In genomic region chr19:53779402-53779801, GRCm38 (mm10) we compare ENCODE assay signal across 19 mouse cellular contexts.
DNase-seq lines count a peak whose midpoint lies in the region; ATAC-seq and TF ChIP-seq lines count a peak whose summit lies in the region.
"Had no signal": no experiment of that assay in that cellular context is flagged by ENCODE, and none has a peak within 500 bp of the region (broad histone marks: within the 10 kb centered on the region; RNA-seq: fewer than 3 reads in every experiment).

No protein-coding gene starts in this region.

- H3K9me3 ChIP-seq in heart, embryonic 12.5 days (replicated peaks): no peaks in the 10 kb centered on the region
- H3K9me3 ChIP-seq in heart, embryonic 16.5 days (replicated peaks; ENCODE audit: control insufficient read depth, low read length): no peaks in the 10 kb centered on the region
- no peaks in the 10 kb centered on the region for H3K9me3 ChIP-seq in liver, embryonic 14.5 days (ENCODE audit: control insufficient read depth, low read length)
- H3K9me3 ChIP-seq: embryonic facial prominence, embryonic 15.5 days; forebrain, embryonic 10.5 days; hindbrain, embryonic 15.5 days had no signal

- H3K4me3 ChIP-seq in heart, embryonic 12.5 days: no peak overlapping the region
- H3K4me3 ChIP-seq in bone marrow, adult 2 months (replicated peaks; ENCODE audit: control insufficient read depth, low read depth, low read length): no peak overlapping the region
- no peak overlapping the region for H3K4me3 ChIP-seq in heart, embryonic 16.5 days (ENCODE audit: low read length)
- no peak overlapping the region for H3K4me3 ChIP-seq in liver, embryonic 14.5 days (ENCODE audit: insufficient read depth in 1 of 2, low read depth in 2 of 2, low read length in 2 of 2)
- H3K4me3 ChIP-seq: embryonic facial prominence, embryonic 15.5 days; forebrain, embryonic 10.5 days; hindbrain, embryonic 15.5 days had no signal

- no peak overlapping the region for H3K4me2 ChIP-seq in heart, embryonic 12.5 days
- no peak overlapping the region for H3K4me2 ChIP-seq in heart, embryonic 16.5 days (ENCODE audit: low read depth, low read length)
- peak overlapping the region; percentile 14; the same call in 1 of the 2 replicates for H3K4me2 ChIP-seq in liver, embryonic 14.5 days (ENCODE audit: low read depth)
- H3K4me2 ChIP-seq: embryonic facial prominence, embryonic 15.5 days; hindbrain, embryonic 15.5 days had no signal

- 56% methylated on average over 9 of the region's 9 CpGs for WGBS in heart, embryonic 12.5 days
- WGBS in bone marrow, adult 2 months: 80% methylated on average over 9 of the region's 9 CpGs
- WGBS in heart, embryonic 16.5 days: 57% methylated on average over 9 of the region's 9 CpGs
- 63% methylated on average over 9 of the region's 9 CpGs for whole genome bisulfite sequencing in liver, embryonic 14.5 days (ENCODE audit: insufficient replicate concordance)

- DNase-seq in heart, postnatal 4 days: no peak
- no peak for DNase-seq in liver, embryonic 14.5 days (ENCODE audit: low read depth in 3 of 3, low spot score in 3 of 3)
- DNase-seq in spleen, adult 18-20 months: no peak
- no peak for DNase-seq in left cerebral cortex, postnatal 14 days (ENCODE audit: low spot score in 2 of 2)
- DNase-seq: adrenal gland, postnatal 10 days; cerebellum, adult 11 months; cerebellum, postnatal 14 days; forebrain, postnatal 0 days; kidney, adult 11 months; midbrain, embryonic 14.5 days; thymus, postnatal 36 days had no signal

- peak overlapping the region; percentile 3; the same call in 1 of the 2 replicates for H3K27ac ChIP-seq in heart, embryonic 12.5 days (ENCODE audit: poor library complexity, severe bottlenecking)
- peak overlapping the region; percentile 42; the same call in 1 of the 2 replicates for H3K27ac ChIP-seq in bone marrow, adult 2 months (ENCODE audit: control insufficient read depth, insufficient read depth, low read depth, low read length, poor library complexity)
- 0 out of 2 replicates have a peak overlapping the region, but pooled peaks have one; percentile 7 for H3K27ac ChIP-seq in heart, embryonic 16.5 days (ENCODE audit: low read length)
- H3K27ac ChIP-seq in liver, embryonic 14.5 days: no peak overlapping the region; the same call in 1 of the 2 replicates
- H3K27ac ChIP-seq: embryonic facial prominence, embryonic 15.5 days; forebrain, embryonic 10.5 days; hindbrain, embryonic 15.5 days; macrophage had no signal

- TF ChIP-seq POLR2A in bone marrow, adult 2 months (IDR thresholded peaks at IDR 0.05; ENCODE audit: borderline replicate concordance, control insufficient read depth, low read depth, low read length): no peak

- intact Hi-C loops in left cerebral cortex, postnatal 14 days (cut with DNase I): no loop called here

- peaks cover 28% of the 10 kb centered on the region for H3K4me1 ChIP-seq in heart, embryonic 12.5 days (replicated peaks)
- peaks cover 4% of the 10 kb centered on the region for H3K4me1 ChIP-seq in bone marrow, adult 2 months (ENCODE audit: control insufficient read depth, insufficient read depth, low read length)
- peaks cover 32% of the 10 kb centered on the region for H3K4me1 ChIP-seq in heart, embryonic 16.5 days (ENCODE audit: control insufficient read depth, insufficient read depth, low read length)
- H3K4me1 ChIP-seq in liver, embryonic 14.5 days (replicated peaks; ENCODE audit: control insufficient read depth in 2 of 2, insufficient read depth in 2 of 2, low read length in 1 of 2): peaks cover 23 to 33% of the 10 kb centered on the region in 2 experiments
- H3K4me1 ChIP-seq: hindbrain, embryonic 15.5 days had no signal

- TF ChIP-seq EP300 in liver, embryonic 14.5 days (IDR thresholded peaks at IDR 0.05; ENCODE audit: low read depth): no peak

- H3K27me3 ChIP-seq in heart, embryonic 12.5 days (replicated peaks): no peaks in the 10 kb centered on the region
- H3K27me3 ChIP-seq in heart, embryonic 16.5 days (ENCODE audit: control insufficient read depth, insufficient read depth, low read length): no peaks in the 10 kb centered on the region
- no peaks in the 10 kb centered on the region for H3K27me3 ChIP-seq in liver, embryonic 14.5 days (ENCODE audit: control insufficient read depth, insufficient read depth, low read length)
- H3K27me3 ChIP-seq: embryonic facial prominence, embryonic 15.5 days; hindbrain, embryonic 15.5 days had no signal

- no peak for ATAC-seq in heart, embryonic 12.5 days (ENCODE audit: insufficient number of reproducible peaks, low FRiP score)
- ATAC-seq in heart, embryonic 16.5 days (replicated peaks; ENCODE audit: extremely low read depth, insufficient read depth, low FRiP score): 0 out of 2 replicates have a peak, but pooled peaks have one; percentile 41
- ATAC-seq in liver, embryonic 14.5 days (ENCODE audit: insufficient read depth): peak; percentile 65
- ATAC-seq: forebrain, postnatal 0 days; Patski had no signal

- no peak overlapping the region for H3K9ac ChIP-seq in heart, embryonic 12.5 days
- H3K9ac ChIP-seq in heart, embryonic 16.5 days (ENCODE audit: low read length): no peak overlapping the region
- H3K9ac ChIP-seq in liver, embryonic 14.5 days (replicated peaks): no peak overlapping the region
- H3K9ac ChIP-seq: embryonic facial prominence, embryonic 15.5 days; forebrain, postnatal 0 days; hindbrain, embryonic 15.5 days had no signal

- H3K36me3 ChIP-seq in heart, embryonic 12.5 days: peaks cover 3% of the 10 kb centered on the region; the same call in 1 of the 2 replicates
- H3K36me3 ChIP-seq in heart, embryonic 16.5 days (ENCODE audit: control insufficient read depth, insufficient read depth): no peaks in the 10 kb centered on the region
- H3K36me3 ChIP-seq in liver, embryonic 14.5 days (replicated peaks; ENCODE audit: control insufficient read depth, insufficient read depth, low read depth): no peaks in the 10 kb centered on the region
- H3K36me3 ChIP-seq: embryonic facial prominence, embryonic 15.5 days; forebrain, embryonic 10.5 days; hindbrain, embryonic 15.5 days had no signal

- no peak for TF ChIP-seq CTCF in bone marrow, adult 2 months (IDR thresholded peaks at IDR 0.05; ENCODE audit: control insufficient read depth, insufficient read depth, low read length)
- no peak for TF ChIP-seq CTCF in liver, embryonic 14.5 days (IDR thresholded peaks at IDR 0.05; ENCODE audit: low read depth)
